Mouse (Mus musculus) 416B (cell line): Measurements from ENCODE around the gene Zdbf2.
"Not testable (repeated sequence)": the region's sequence is repeated elsewhere in the genome, so short reads cannot be mapped to it uniquely, and the experiment has no call there.

ENCODE experiments used
- DNase-seq: peaks from one replicate; pipeline ENCODE4 v3.0.0; 2011; ENCODE audit warnings: low read depth

The Zdbf2 gene

DNA sequence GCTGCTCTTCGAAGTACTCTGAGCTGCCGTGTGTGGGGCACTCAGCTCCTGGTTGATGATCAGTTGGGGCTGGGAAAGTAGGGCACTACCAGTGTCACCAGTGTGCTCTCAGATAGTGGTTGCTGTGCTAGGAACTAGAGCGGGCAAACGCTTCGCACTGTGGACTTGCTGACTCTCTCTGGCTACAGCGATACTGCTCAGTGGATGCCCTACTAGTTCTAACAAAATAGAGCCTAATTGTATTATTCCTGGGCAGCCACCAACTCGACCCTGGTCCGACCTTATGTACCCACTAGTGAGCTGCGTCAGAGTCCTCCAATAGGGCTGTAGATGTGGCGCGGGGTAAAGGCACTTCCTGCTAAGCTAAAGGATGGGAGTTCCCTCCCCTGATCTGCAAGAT is 9.4 kb upstream of the Zdbf2 start:
- no peak for DNase-seq

DNA sequence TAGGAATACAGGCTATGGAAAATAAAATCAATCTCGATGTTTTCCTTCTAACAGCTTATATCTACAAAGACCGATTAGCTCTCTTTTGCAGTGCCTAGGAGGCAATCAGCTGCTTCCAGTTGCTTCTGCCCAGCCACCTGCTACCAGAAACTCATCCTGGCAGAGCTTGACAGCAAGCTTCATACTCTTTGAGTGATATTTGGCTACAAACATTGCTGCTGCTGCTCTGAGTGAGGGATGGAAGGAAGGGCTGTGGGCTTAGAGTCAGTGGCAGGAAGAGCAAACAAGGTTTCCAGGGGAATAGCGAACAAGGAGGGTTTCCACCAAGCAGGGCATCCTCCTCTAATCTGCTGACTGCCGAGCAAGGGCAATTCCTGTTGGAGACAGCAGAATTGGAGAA is 7.6 kb upstream of the Zdbf2 start:
- DNase-seq, result no peak

DNA sequence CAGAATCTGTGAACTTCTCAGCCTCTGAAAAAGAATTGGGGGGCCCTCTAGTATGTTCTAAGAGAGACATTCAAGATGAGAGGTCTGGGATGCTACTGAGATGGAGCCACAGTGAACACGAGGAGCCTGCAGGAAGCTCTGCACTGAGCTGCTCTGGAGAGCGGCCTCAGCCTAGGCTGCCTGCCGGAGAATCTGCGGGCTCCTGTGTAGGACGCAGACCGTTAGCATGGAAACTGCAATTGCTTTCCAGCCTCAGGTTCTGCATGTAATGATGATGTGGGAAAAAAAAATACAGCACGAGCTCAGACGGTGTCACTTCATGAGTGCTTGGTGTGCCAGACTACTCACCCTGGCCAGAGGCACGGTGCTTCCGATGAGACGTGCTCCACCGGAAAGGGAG is 6.9 kb upstream of the Zdbf2 start:
- no peak for DNase-seq

GRCm38 (mm10) chr1:63266716-63267115 is 6.3 kb upstream of the Zdbf2 start:
- no peak for DNase-seq

GRCm38 (mm10) chr1:63272125-63272675 is 865 bp upstream of the Zdbf2 start:
- DNase-seq, result no peak

- no peak for DNase-seq
Observed at GRCm38 (mm10) chr1:63273339-63273951, 380 bp downstream of the Zdbf2 start.

- DNase-seq, result no peak
Observed at GRCm38 (mm10) chr1:63274046-63274730, 1.1 kb downstream of the Zdbf2 start.

DNA sequence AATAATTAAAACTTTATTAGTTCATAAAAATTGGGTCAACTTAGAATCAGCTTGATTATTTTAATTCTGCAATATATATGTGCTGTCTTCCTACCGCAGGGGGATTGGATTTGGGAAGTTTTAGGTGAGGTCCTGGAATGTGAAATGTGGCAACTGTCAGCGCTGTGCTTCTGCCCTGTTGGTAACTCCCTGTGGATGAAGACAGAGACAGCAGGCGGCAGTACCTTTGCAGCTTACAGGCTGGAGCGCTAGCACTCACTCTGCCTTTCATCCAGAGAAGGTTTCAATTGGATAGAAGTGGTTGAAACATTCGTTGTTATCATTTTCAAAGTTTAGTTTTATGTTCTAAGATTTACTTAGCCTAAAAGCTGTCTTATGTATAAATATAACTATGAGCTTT is 5.0 kb downstream of the Zdbf2 start:
- DNase-seq, result no peak

DNA sequence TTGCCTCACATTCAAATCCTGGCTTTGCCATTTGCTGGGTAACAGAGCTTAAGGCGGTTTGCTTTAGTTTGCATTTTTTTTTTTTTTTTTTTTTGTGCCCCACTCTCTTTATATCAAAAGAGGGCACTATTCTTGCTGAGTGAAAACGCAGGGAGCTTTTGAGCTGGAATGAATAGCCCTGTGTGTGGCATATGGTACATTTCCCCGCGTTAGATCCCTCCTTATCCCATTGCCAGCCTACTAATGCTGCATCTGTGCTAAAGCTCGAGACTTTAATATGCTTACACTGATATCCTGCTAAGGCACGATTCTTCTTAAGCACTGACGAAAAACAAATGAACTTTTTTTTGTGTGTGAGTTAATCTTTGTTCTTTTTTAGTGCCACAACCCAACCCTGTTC is 20.9 kb downstream of the Zdbf2 start:
- DNase-seq, result no peak

GRCm38 (mm10) chr1:63309661-63310060 is 36.6 kb downstream of the Zdbf2 start:
- no peak for DNase-seq

DNA sequence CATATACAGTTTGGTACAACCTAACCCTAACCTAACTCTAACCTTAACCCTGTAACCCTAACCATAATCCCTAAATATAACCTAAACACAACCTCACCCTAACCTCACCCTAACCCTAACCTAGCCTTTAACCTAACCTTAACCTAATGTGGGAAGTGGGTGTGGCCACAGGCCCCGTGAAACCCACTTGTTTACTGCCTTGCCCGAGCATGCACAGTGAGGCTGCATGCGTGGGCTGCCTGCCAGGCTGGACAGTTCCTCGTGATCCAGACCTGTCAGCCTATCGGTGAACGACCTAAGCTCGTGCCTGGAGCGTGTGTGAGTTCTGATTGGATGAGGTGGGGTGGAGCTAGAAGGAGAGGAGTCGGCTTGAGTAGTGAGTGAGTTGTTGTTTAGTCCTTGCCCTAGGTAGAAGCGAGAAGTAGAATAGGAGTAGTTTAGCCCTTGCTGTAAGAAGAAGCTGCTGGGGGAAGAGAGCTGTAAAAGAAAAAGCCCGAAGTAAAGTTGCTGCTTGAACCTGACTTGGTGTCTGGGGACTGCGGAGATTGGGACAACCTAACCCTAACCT is 50.6 kb downstream of the Zdbf2 start:
- not testable (repeated sequence) for DNase-seq
